Mouse (Mus musculus) liver, postnatal 0 days (tissue): ENCODE data around the gene Ctdspl2. TPM values are rescaled to one million over a fixed set of nuclear protein-coding genes. Genes with fewer than 3 reads are reported as not detected.
"Not testable (repeated sequence)": the region's sequence is repeated elsewhere in the genome, so short reads cannot be mapped to it uniquely, and the experiment has no call there.

ENCODE experiments used
- ATAC-seq: fragments of 200-750 bp; cut with Nextera tagmentation; 2 replicates; pipeline ENCODE4 v1.8.0; 2017; ENCODE audit warnings: mild to moderate bottlenecking, moderate library complexity
- DNase-seq: peaks from one replicate; pipeline ENCODE4 v3.0.0-alpha.2; 2016
- H3K27ac ChIP-seq: fragments of 300-500 bp; sonication (generic); 2 replicates; pipeline ENCODE4 v1.5.1; 2014; ENCODE audit warnings: antibody characterized with exemption, moderate library complexity, mild to moderate bottlenecking, low read depth
- H3K27me3 ChIP-seq: fragments of 300-500 bp; sonication (generic); 2 replicates; pipeline ENCODE4 v1.6.1; 2014; ENCODE audit warnings: low read length, control low read depth, mixed read lengths; ENCODE audit not compliant: insufficient read depth
- H3K36me3 ChIP-seq: fragments of 300-500 bp; sonication (generic); replicated peaks from 2 replicates; pipeline ENCODE4 v1.6.1; 2014; ENCODE audit warnings: mild to moderate bottlenecking, control low read depth, low read length, moderate library complexity, mixed read lengths; ENCODE audit not compliant: insufficient read depth
- H3K4me1 ChIP-seq: fragments of 300-500 bp; sonication (generic); 2 replicates; pipeline ENCODE4 v1.6.1; 2014; ENCODE audit warnings: antibody characterized with exemption, mild to moderate bottlenecking, control low read depth; ENCODE audit not compliant: insufficient read depth
- H3K4me2 ChIP-seq: fragments of 300-500 bp; sonication (generic); 2 replicates; pipeline ENCODE4 v1.6.1; 2014; ENCODE audit warnings: low read depth, mild to moderate bottlenecking, low read length, moderate library complexity, mixed read lengths
- H3K4me3 ChIP-seq: fragments of 300-500 bp; sonication (generic); 2 replicates; pipeline ENCODE4 v1.5.1; 2014; ENCODE audit warnings: low read depth, low read length
- H3K9ac ChIP-seq: fragments of 300-500 bp; sonication (generic); replicated peaks from 2 replicates; pipeline ENCODE4 v1.6.1; 2014; ENCODE audit warnings: mild to moderate bottlenecking, moderate library complexity
- H3K9me3 ChIP-seq: fragments of 300-500 bp; sonication (generic); 2 replicates; pipeline ENCODE4 v1.6.1; 2016; ENCODE audit warnings: mild to moderate bottlenecking, control low read depth, low read length, mixed read lengths
- CTCF ChIP-seq: sonication (generic); IDR thresholded peaks from 2 replicates; pipeline ENCODE4 v1.5.1; 2016; ENCODE audit warnings: antibody characterized with exemption, low read depth
- EP300 ChIP-seq: IDR thresholded peaks from 2 replicates; pipeline ENCODE4 v1.6.1; 2016; ENCODE audit warnings: antibody characterized with exemption, low read depth, mild to moderate bottlenecking
- WGBS: fragments of 180-500 bp; shearing (Covaris S2); extraction: QIAGEN DNeasy Blood & Tissue Kit; methylation state at CpG from one replicate; pipeline ENCODE4 v1.1.7; 2014; ENCODE audit not compliant: insufficient replicate concordance; 5-methylcytosine and 5-hydroxymethylcytosine counted together
- polyA plus RNA-seq: library from polyadenylated mRNA; unstranded; fragments of >200 nt; fragmentation: Nextera tagmentation; extraction: Ambion mirVana; gene quantifications from 2 replicates; pipeline ENCODE4 v1.2.1, GENCODE M21; 2015

Gene Ctdspl2
- polyA plus RNA-seq, result 10.8 and 12.1 TPM in 2 replicates

GRCm38 (mm10) chr2:121955765-121956223 lies at the start of gene Ctdspl2, which contains the start of gene Mageb3:
TSS of gene Ctdspl2 (plus strand) at chr2:121956001.
TSS of gene Mageb3 (minus strand) at chr2:121956092.
- Histone ChIP-seq H3K4me3 (peak within 1 kb of the TSS; percentile 91), H3K4me2 (peak within 1 kb of the TSS; percentile 91), H3K9me3 (no peaks in the 10 kb centered on the region), H3K27me3 (no peaks in the 10 kb centered on the region), H3K27ac (peak within 1 kb of the TSS; percentile 96), H3K9ac (peak within 1 kb of the TSS; percentile 96), H3K4me1 (peaks cover 13% of the 10 kb centered on the region), H3K36me3 (peaks cover 3% of the 10 kb centered on the region; the same call in 1 of the 2 replicates)
- no peak for TF ChIP-seq EP300
- peak; percentile 39 for TF ChIP-seq CTCF
- 1% methylated on average over 45 of the region's 48 CpGs for WGBS
- DNase-seq, result peak; percentile 98
- peak; percentile 96 for ATAC-seq

GRCm38 (mm10) chr2:121909975-121910374 lies 45.8 kb upstream of the Ctdspl2 start:
- TF ChIP-seq CTCF, result peak; percentile 40
- no peak for TF ChIP-seq EP300

GRCm38 (mm10) chr2:121916047-121916970 lies 39.5 kb upstream of the Ctdspl2 start:
- no peak for ATAC-seq
- no peaks in the 10 kb centered on the region for H3K27me3 ChIP-seq
- no peaks in the 10 kb centered on the region for H3K4me1 ChIP-seq
- H3K9me3 ChIP-seq, result no peaks in the 10 kb centered on the region
- no peak overlapping the region for H3K4me3 ChIP-seq
- no peak overlapping the region for H3K4me2 ChIP-seq
- H3K27ac ChIP-seq, result no peak overlapping the region
- no peaks in the 10 kb centered on the region; the same call in 1 of the 2 replicates for H3K36me3 ChIP-seq
- no peak overlapping the region for H3K9ac ChIP-seq
- WGBS, result 83% methylated on average over 5 of the region's 5 CpGs
- TF ChIP-seq EP300 (no peak), CTCF (no peak)
- no peak for DNase-seq

More at GRCm38 (mm10) chr2:121909975-121910374, 45.8 kb upstream of the Ctdspl2 start:
- Histone ChIP-seq H3K27ac (no peak overlapping the region), H3K4me3 (no peak overlapping the region), H3K36me3 (peaks cover 3% of the 10 kb centered on the region), H3K4me2 (no peak overlapping the region), H3K4me1 (no peaks in the 10 kb centered on the region), H3K9ac (no peak overlapping the region), H3K9me3 (no peaks in the 10 kb centered on the region), H3K27me3 (no peaks in the 10 kb centered on the region)
- WGBS, result 81% methylated on average over 3 of the region's 3 CpGs
- no peak for ATAC-seq
- no peak for DNase-seq

- ATAC-seq, H3K9me3 ChIP-seq, H3K27ac ChIP-seq, DNase-seq, H3K4me1 ChIP-seq, H3K36me3 ChIP-seq, H3K4me2 ChIP-seq, H3K4me3 ChIP-seq, H3K9ac ChIP-seq, H3K27me3 ChIP-seq: not testable (repeated sequence)
- WGBS, result 84% methylated on average over 2 of the region's 2 CpGs
These were observed 18.2 kb upstream of the Ctdspl2 start for GRCm38 (mm10) chr2:121937624-121938023.

- H3K9ac ChIP-seq, result no peak overlapping the region
- ATAC-seq (no peak), DNase-seq (no peak)
- no peak overlapping the region for H3K4me3 ChIP-seq
- no peak overlapping the region for H3K4me2 ChIP-seq
- H3K27me3 ChIP-seq, result no peaks in the 10 kb centered on the region
- no peaks in the 10 kb centered on the region for H3K4me1 ChIP-seq
- H3K36me3 ChIP-seq, result no peaks in the 10 kb centered on the region
- 75% methylated on average over 3 of the region's 3 CpGs for WGBS
- no peak overlapping the region for H3K27ac ChIP-seq
- TF ChIP-seq CTCF (no peak), EP300 (no peak)
- no peaks in the 10 kb centered on the region for H3K9me3 ChIP-seq
These were observed 12.4 kb upstream of the Ctdspl2 start for GRCm38 (mm10) chr2:121943364-121943763.

- TF ChIP-seq CTCF, result no peak
- no peak for TF ChIP-seq EP300
- peak; percentile 20 for DNase-seq
- Histone ChIP-seq H3K27ac (peak overlapping the region; percentile 96), H3K4me2 (peak overlapping the region; percentile 91), H3K9ac (peak overlapping the region; percentile 96), H3K27me3 (no peaks in the 10 kb centered on the region), H3K9me3 (no peaks in the 10 kb centered on the region), H3K4me1 (peaks cover 13% of the 10 kb centered on the region), H3K4me3 (peak overlapping the region; percentile 91), H3K36me3 (no peaks in the 10 kb centered on the region)
- WGBS, result 16% methylated on average over 10 of the region's 10 CpGs
- ATAC-seq, result no peak
These were observed 687 bp upstream of the Ctdspl2 start for GRCm38 (mm10) chr2:121954971-121955656.
